Mouse (Mus musculus) inflammation-experienced regulatory T-cells, adult 16 weeks (primary cell): ENCODE results near the gene Abca5. TPM values are rescaled to one million over a fixed set of nuclear protein-coding genes. Genes with fewer than 3 reads are reported as not detected.

Experiments
- polyA plus RNA-seq: library from polyadenylated mRNA; unstranded; fragments of 100-300 nt; shearing (Covaris generic); gene quantifications from one replicate; pipeline ENCODE4 v1.2.1, GENCODE M21; 2017

Abca5 gene
- 1.9 TPM for polyA plus RNA-seq

GRCm38 (mm10) chr11:110337289-110338245, at the start of gene Abca5:
Gene Abca5 (minus strand): TSS chr11:110337716.

GRCm38 (mm10) chr11:110251534-110251933, 86.0 kb downstream of the Abca5 start, which contains the start of gene Abca6:
Gene Abca6 (minus strand): TSS chr11:110251776.

Other genes with a start within 250 kb of the Abca5 start
- gene Abca8a, start 241.7 kb downstream of the Abca5 start, polyA plus RNA-seq, result not detected
- 0.13 TPM for gene Abca9, start 169.5 kb downstream of the Abca5 start, polyA plus RNA-seq
- not detected for gene Abca6, start 85.9 kb downstream of the Abca5 start, polyA plus RNA-seq
- 12.4 TPM for gene Map2k6, start 61.4 kb upstream of the Abca5 start, polyA plus RNA-seq